Mouse (Mus musculus) CD4-positive, CD25-positive, alpha-beta regulatory T cell, adult 2 months (primary cell): ENCODE measurements at regions not wholly inside any gene's neighbourhood (a gene's known extent, or its start where the extent isn't known, plus 50 kb on each side); places are given as distances from the start of the nearest gene placed in this dataset.
A peak's percentile ranks its signal among the peaks of the same experiment; 100 is the strongest.
"Not testable (repeated sequence)": the region's sequence is repeated elsewhere in the genome, so short reads cannot be mapped to it uniquely, and the experiment has no call there.

Experiments
- DNase-seq: peaks from one replicate; pipeline ENCODE4 v3.0.0-alpha.2; 2012; ENCODE audit warnings: low read depth, low spot score

DNA sequence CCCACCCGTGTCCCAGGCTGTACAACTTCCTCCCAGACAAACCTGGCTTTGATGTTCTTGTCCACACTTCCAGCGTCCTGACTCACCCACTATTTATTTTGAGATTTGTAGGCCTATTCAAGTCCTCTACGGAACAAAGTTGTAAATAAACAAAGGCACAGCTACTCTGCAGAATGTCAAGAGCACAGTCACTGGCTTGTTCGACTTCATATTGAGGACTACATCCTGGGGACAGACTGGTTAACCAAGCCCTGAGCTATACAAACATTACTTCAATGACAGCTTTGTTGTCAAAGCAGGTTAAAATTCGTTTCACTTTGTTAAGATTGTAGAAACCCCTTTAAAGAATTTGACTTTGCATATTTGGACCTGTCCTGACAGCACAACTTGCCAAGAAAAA is 190.3 kb upstream of the Ctso start:
- no peak for DNase-seq

DNA sequence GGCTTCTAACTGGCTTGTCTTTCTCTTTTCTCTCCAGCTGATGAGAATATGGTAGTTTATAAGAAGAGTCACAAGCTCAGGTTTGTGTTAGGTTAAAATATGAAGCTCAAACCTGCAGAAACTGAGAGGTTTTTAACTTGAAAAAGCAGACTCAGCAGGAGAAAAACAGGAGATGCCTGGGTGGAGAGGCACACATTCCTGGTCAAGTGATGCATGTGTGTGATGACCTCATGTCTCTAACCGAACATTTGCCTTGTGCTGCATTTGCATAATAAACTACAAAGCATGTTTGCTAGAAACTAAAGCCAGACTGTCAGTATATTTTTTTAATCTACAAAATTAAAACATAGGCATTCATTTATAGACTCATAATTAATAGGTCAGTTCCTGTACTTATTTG is 182.2 kb upstream of the Ctso start:
- no peak for DNase-seq

DNA sequence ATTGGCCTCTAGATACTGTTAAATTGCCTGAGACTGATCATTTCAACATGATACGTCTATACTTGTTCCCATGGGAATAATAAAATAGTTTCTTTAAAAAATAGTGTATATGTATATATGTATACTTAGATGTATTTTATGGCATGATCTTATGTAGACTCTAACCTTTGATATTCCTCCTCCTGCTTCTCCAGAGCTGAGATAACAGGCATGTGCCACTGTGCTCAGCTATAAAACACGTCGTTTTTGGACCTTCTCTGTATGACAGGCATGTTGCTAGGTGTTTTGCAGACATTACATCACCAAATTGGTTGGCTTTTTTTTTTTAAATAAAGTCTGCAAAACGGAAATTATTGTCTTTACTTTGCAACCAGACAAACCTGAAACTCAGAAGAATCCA is 179.4 kb upstream of the Ctso start:
- no peak for DNase-seq

DNA sequence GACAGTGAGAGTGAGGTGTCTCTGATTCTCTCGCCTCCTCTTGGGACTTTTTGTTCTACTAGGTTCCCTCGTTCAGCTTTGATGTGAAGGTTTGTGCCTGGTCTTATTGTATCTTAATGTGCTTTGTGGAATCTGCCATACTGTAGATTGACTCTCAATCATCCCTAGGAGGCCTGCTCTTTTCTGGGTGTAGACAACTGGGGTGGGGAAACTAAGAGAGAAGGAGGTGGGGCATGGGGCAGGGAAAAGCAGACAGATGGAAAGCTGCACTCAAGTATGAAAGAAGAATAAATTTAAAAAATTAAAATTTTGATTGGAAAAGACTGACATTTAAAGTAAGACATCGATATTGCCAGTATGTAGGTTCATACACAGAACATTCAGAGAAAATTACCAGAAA is 172.0 kb upstream of the Ctso start:
- no peak for DNase-seq

DNA sequence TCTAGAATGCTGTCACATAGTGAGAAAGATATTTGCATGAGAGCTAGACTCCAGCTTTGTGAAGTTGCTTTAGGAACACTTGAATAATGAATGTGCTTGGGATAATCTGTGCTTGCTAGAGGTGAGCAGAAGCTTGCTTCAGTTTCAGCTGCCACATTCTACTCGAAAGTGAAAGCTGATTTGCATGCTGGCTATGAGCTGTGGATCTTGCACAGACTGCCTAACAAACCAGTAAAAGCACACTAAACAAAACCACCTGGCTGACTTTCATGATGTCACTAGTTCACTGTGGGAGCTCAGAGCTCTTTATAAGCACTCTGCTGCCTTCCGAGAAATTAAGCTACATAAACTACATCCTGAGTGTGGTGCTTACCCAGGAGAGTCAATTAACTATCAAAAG is 171.5 kb upstream of the Ctso start:
- DNase-seq = peak; percentile 40

DNA sequence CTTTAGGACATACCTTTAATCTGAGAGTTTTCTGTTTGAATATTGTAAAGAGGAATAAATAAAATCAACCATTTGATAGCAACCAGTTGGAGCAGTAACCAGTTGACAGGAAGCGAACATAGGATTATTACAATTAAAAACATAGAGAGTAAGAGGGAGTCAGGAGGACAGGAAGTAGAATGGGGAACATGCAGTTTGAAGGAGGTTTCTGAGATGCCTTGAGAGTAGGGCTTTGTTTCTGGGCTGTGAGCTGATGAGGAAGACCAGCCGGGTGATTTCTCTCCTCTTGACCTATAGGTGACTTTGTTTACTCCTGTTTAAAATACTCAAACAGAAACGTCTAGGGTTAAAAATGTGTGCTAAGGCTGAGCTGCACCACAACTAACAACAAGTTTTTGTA is 160.6 kb upstream of the Ctso start:
- no peak for DNase-seq

DNA sequence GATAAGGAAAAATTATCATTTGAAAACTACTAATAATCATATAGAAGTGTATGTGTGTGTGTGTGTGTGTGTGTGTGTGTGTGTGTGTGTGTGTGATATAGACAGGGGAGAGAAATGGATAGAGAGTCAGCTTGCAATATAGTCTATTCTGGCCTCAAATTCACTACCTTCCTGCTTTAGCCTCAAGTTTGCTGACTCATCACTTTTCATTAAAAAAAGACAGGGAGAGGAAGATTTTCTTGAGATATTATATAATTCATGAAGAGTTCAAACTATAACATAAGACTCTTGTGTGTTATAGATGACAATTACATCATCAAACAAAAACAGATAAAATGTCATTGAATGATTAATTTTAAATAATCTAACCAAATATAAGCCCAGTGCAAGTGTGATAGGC is 159.4 kb upstream of the Ctso start:
- DNase-seq = no peak

DNA sequence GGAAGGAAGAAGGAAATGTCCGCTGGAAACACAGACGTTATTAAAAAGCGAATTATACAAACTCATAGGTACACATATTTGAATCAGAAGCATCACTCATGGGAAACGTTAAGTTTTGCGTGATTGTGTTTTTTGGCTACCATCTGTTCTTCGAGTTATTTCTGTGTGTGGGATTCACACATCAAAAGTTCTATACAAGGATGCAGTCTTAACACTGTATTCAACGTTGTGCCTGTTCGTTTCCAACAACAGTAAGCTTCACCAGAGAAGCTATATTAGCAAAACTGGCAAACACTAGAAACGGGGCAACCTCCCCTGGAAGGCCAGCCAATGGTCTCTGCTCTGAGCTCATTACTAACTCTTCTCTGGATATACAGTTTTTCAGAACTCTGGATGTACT is 150.3 kb upstream of the Ctso start:
- no peak for DNase-seq

DNA sequence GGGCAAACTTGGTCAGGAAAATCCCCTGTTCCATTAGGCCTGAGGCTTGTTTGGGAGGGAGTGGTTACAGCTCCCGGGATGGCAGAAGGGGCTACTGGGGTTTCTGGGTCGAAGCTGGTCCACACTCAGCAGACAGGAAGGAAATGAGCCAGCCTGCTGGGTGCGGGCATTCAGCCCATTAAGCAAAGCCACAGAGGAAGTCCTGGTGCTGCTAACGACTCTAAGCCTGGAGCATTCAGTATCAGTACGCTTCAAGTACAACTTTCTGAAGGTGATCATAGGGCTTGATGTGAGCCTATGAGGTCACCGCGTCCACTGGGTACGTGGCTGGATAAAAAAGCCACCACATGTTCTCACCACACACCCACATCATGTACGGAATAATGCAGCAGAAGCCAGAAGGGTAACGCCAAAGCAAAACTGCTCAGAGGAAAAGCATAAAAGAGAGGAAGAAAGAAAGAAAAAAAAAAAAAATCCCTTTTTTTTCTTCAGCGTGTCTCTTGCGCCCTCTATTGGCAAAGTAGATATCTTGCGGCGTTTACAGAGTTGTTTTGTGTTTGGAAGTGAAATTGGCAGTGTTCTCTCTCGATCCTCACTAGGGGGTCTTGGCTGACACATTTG is 149.4 kb upstream of the Ctso start:
- peak; percentile 55 for DNase-seq

DNA sequence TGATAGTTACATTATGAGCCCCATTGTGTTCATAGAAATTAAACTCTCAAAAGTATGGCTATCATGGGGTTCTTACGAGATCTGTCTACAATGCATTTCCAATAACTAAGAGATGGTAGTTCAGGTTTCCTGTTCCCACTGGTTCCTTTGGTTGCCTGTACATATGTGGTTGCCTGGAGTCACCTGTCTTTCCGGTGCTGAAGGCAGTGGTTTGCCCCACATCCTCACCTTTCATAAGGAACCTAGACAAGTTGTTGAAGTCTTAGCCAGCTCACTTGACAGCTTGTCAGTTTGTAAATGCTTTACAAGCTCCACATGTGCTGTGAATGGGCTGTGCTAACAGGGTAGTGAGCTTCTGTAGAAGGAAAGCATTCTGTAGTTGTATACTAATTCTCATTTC is 143.5 kb upstream of the Ctso start:
- DNase-seq = peak; percentile 17

DNA sequence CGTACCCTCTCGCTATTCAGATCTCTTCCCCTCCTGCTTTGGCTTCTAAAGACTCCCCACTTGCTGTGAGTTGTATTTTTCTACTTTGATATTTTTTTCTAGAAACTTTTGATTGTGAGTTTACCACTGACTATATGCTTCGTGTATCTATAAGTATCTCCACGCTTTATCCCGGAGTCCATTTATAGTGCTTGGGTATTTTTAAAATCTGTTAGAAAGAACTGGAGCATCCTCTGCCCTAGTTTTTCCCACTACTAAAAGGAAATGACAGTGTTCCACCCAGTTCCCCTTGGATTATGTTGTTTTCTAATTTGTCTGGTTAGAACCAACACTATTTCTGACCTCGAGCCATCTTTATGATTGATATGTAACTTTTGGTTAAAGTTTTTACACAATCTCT is 142.7 kb upstream of the Ctso start:
- no peak for DNase-seq

DNA sequence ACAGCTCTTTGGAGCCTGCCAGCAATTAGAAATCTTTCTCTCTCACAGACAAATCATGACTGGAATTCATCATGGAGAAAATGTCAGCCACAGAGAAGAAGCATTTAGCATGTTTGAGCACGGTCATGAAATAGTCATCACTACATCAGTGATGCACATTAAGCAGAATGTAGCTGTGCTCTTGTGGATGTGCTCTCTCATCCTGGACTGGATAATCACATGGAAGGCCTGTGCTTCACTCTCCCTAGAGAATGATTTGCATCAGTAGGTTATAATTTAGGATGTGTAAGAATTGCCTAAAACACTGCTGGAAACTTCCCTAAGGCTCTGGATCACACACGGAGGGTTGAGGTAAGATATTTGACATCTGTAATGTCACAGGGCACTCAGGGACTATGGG is 130.3 kb upstream of the Ctso start:
- no peak for DNase-seq

DNA sequence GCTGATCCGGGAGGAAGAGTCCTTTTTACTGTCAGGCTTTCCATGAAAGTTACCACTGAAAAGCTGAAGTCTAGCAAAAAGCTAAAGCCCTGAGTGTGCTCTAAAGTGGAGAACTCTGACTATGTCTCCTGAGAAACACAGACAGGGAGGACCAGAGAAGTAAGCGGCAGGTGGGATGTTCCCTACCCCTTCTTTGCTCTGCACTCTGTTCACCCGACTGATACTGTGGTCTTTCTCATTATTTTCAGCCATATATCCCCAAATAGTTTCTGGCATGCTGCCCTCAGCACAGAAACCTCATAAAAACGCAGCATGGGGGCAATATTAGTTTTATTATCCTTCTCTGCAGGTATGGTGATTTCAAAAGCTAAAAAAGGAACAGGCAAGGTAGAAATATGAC is 126.7 kb upstream of the Ctso start:
- no peak for DNase-seq

DNA sequence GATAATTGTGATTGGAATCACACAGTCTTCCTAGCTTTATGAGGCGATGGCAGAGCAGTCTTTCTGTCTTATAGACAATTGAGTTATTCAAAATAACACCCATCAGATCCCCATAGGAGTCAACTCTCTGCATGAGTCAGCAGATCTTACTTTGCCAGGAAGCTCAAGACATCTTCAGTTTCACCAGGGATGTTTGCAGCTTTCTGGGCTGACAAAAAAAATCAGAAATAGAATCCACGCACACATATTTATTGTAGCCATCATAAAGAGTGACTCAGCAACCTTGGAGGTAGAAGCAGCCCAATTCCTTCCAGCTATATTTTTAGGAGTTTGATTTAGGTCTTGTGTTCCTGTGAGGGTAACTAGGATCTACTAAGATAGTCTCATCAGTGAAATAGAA is 122.8 kb upstream of the Ctso start:
- no peak for DNase-seq

DNA sequence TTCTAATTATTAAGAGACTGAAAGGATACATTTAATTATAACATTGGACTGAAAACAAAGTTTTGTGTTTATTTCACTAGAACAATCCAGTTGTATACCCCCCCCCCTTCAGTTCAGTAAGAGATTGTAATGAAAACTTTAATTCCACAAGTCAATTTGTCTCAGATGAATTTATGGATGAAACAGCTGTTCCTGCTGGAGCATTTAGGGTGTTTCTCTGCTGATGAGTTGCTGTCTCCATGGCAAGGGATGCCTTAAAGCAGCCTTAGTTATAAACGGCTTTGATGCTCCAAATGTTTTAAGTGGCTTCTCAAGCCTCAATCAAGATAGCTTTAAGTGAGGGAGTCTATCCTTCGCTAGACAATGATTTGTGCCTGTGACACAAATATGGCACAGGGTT is 112.1 kb upstream of the Ctso start:
- no peak for DNase-seq

DNA sequence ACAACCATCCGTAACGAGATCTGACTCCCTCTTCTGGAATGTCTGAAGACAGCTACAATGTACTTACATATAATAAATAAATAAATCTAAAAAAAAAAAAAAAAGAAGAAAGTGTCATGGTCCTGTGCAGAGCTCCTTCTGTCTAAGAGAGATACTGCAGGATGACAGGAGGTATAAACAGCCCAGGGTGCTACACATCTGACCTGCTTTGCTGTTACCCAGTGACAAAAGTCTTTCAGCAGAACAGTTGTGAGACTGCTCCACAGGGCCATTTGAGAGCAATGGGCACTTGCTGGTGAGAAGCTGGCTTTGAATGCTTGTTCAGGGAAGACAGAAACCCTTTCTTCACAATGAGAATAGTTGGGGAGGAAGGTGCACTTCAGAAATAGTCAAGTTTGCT is 102.9 kb upstream of the Ctso start:
- no peak for DNase-seq

DNA sequence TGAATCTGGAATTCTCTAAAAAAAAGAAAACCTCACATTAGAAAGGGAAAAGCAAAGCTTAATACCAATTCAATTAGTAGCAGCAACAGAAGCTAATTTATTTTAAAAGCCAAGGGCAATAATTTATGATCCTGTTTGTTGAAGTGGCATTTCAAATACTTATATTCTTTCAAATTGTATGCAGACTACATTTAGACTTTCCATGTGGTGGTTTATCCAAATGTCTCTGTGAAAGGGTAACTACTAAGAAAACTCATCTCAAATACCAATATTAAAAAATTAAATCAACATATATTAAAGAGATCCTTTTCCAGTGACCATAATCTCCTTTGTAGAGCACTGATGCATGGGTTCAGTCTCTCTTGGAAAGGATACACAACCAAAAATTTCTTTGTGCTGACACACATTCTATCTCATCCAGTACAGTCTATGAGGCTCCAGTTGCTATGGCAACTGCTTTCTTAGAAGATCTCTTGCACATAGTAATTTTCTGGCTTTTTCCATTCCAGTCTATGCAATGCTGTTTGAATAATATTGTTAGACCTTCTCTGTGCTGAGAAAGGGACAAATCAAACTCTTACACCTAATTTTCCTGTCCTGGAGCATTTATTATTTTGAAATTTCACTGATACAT is 102.3 kb upstream of the Ctso start:
- no peak for DNase-seq

DNA sequence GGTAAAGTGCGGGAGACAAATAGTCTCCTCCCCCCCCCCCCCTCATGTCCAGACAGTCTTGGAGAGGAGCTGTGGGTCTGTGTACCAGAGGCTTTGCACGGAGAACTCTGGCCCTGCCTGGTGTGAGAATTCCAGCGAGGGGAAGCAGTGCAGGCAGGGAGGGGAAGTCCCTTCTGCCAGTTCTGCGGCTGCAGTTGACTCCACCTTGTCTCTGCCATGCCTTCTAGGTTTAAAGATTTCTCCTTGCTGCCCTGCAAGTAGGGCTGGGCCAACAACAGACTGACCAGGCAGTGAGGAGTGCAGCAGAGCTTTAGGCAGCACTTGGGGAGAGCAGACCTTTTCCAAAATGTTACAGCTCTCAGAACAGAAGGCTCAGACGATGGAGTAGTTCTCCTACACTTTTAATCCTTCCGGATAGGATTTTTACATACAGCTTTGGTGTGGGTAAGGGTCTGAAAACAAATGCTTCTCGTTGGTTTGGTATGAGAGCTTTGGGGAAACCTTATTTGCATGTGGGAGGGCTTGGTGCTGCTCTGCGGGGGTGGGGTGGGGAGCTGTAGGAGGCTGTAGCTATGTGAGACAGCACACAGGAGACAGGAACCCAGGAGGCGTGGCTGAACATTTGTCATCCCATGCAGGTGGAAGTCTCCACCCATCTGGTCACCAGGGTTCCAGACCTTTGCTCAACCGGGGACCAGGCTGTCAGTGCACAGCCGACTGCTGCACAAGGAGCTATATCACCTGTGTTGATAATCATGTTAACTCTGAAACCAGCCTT is 96.8 kb upstream of the Ctso start:
- DNase-seq = peak; percentile 9

DNA sequence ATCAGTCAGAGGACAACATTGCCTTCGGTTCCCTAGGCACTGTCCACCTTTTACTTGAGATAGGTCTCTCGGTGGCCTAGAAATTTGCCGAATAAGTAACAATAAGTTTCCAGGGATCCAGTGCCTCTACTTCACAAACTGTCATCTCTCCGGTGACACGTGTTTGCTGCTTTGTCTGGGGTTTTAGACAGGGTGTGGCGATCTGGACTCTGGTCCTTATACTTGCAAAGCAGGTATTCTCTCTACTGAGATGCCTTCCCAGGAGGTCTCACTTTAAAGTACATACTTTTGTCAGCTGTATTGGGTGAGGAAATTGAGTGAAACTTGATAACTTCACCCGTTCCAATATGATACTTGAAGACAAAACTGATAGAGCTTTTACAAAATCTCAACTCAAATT is 95.9 kb upstream of the Ctso start:
- no peak for DNase-seq

DNA sequence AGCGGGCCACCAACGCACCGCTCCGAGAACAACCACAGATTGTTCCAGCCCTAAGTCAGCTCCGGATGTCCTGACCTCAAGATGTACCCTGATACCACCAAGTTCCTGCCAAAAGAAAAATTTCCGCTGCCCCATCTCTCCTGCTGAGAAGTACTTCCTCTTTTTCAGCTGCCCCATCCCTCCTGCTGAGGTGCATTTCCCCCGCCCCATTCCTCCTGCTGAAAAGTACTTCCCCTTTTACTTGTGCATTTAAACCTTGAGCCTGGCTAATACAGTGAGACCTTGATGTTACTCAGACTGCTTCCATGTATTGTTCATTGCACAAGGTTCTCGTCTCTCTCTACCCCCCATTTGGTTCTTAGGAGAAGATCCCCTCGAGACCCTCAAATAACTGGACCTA is 94.3 kb upstream of the Ctso start:
- DNase-seq = not testable (repeated sequence)

DNA sequence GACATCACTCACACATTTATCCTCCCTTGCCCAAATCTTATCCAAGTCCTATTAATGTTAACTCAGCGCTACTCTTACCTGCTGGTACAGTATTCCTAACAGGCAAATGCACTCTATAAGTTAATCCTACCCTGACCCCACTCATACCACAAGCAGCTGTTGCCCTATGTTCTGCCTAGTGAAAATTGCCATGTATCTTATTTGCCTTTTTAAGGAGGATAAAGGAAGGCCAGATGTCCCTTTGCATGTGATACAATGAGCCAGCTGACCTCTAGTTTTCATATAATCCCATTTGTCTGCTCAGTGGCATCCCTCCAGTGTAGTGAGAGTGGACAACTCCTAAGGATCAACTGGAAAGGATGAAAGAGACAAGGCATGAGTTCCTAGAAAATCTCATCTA is 67.9 kb upstream of the Ctso start:
- no peak for DNase-seq
